Comparison of ENCODE assay signal across 12 mouse cellular contexts in the genomic region with DNA sequence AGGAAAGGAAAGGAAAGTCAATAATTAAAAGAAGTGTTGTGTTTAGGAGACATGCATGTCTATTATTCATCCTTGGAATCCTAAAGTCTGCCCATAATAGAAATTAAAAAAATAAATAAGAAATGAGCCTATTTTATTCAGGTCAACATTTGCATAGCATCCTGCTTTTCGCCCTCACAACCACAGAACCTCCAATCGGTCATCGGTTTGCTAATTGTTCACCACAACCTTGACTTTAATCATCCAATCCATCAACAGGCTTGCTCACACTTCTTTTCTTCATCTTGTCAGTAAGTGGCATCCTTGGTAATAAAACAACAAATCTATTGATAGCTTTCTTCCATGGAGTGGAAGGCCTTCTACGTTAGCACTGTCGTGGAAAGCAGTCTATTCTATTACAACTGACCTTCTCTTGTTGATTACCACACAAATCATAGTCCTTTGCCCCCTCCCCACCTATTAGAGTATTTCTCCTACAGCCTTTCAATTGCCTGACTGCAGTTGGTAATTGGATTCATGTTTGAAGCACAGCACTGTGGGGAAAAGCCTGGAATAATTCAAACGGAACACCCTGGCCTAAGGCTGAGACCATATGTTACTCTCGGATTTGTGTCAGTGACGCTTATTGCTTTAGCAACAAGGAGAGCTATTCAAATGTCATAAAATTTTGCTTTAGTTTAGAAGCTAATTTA.
A peak's percentile ranks its signal among the peaks of the same experiment; 100 is the strongest.
DNase-seq lines count a peak whose midpoint lies in the region; ATAC-seq and TF ChIP-seq lines count a peak whose summit lies in the region.
"Had no signal": no experiment of that assay in that cellular context is flagged by ENCODE, and none has a peak within 500 bp of the region (broad histone marks: within the 10 kb centered on the region; RNA-seq: fewer than 3 reads in every experiment).

No protein-coding gene starts in this region.

- no peak overlapping the region for H3K9ac ChIP-seq in forebrain, postnatal 0 days
- H3K9ac ChIP-seq: heart, embryonic 15.5 days had no signal

- no peaks in the 10 kb centered on the region for H3K36me3 ChIP-seq in forebrain, postnatal 0 days (ENCODE audit: insufficient read depth)
- H3K36me3 ChIP-seq: heart, embryonic 15.5 days had no signal

- DNase-seq in embryo, embryonic 11 days: peak; percentile 40
- DNase-seq in embryo, embryonic 10 days (ENCODE audit: low spot score): no peak
- peak; percentile 72 for DNase-seq in forebrain, postnatal 0 days
- peak; percentile 46 to 55 for DNase-seq in layer of hippocampus, postnatal 36 days
- DNase-seq in thymus, postnatal 36 days: no peak
- DNase-seq in kidney, postnatal 36 days: no peak
- no peak for DNase-seq in thymus, postnatal 10 days (ENCODE audit: low spot score in 2 of 2)
- DNase-seq: lung, adult 2 months had no signal

- no peak overlapping the region for H3K4me2 ChIP-seq in forebrain, postnatal 0 days (ENCODE audit: low read depth)
- H3K4me2 ChIP-seq: heart, embryonic 15.5 days had no signal

- WGBS in forebrain, postnatal 0 days: 37% methylated on average over 8 of the region's 8 CpGs

- no peaks in the 10 kb centered on the region for H3K27me3 ChIP-seq in forebrain, postnatal 0 days (ENCODE audit: insufficient read depth, low read length)
- H3K27me3 ChIP-seq: heart, embryonic 15.5 days had no signal

- H3K4me1 ChIP-seq in forebrain, postnatal 0 days (ENCODE audit: insufficient read depth): 0 out of 2 replicates have a peak, but pooled peaks cover 5% of the 10 kb centered on the region
- H3K4me1 ChIP-seq: heart, embryonic 15.5 days had no signal

- no peaks in the 10 kb centered on the region for H3K9me3 ChIP-seq in forebrain, postnatal 0 days (ENCODE audit: low read length)
- H3K9me3 ChIP-seq: heart, embryonic 15.5 days had no signal

- H3K4me3 ChIP-seq in forebrain, postnatal 0 days (ENCODE audit: low read depth, low read length): no peak overlapping the region
- H3K4me3 ChIP-seq: erythroblast, embryonic 14.5 days; heart, embryonic 15.5 days; left cerebral cortex, adult 2 months had no signal

- TF ChIP-seq CTCF in forebrain, postnatal 0 days (IDR thresholded peaks at IDR 0.05; ENCODE audit: low read depth): no peak

- peak overlapping the region; percentile 75 for H3K27ac ChIP-seq in forebrain, postnatal 0 days (ENCODE audit: low read depth, low read length)
- H3K27ac ChIP-seq: heart, embryonic 15.5 days; left cerebral cortex, adult 2 months had no signal

- peak; percentile 92 for ATAC-seq in cerebellum, adult (ENCODE audit: insufficient number of reproducible peaks, low FRiP score, low TSS enrichment)
- peak; percentile 86 for ATAC-seq in forebrain, postnatal 0 days

Comparison
In these comparisons a context has a peak if more than half of its experiments do, and no peak if none do; other contexts are left out.
1. DNase-seq: peak in embryo, embryonic 11 days (single experiment), forebrain, postnatal 0 days (single experiment) and layer of hippocampus, postnatal 36 days (2 of 2); none in embryo, embryonic 10 days (single experiment), thymus, postnatal 36 days (0 of 2), kidney, postnatal 36 days (0 of 2) and thymus, postnatal 10 days (0 of 2).